Mouse (Mus musculus) inflammation-experienced regulatory T-cells, adult 16 weeks (primary cell): Measurements from ENCODE around the gene Dnaja1. TPM values are rescaled to one million over a fixed set of nuclear protein-coding genes. Genes with fewer than 3 reads are reported as not detected.

Experiments
- polyA plus RNA-seq: library from polyadenylated mRNA; unstranded; fragments of 100-300 nt; shearing (Covaris generic); gene quantifications from one replicate; pipeline ENCODE4 v1.2.1, GENCODE M21; 2017

Dnaja1 gene
- 418 TPM for polyA plus RNA-seq

GRCm38 (mm10) chr4:40722011-40722666 is at the start of gene Dnaja1:
Gene Dnaja1 (plus strand): TSS chr4:40722150.

GRCm38 (mm10) chr4:40702797-40703709 is 18.9 kb upstream of the Dnaja1 start, which contains the start of gene Aptx:
Gene Aptx (minus strand): TSS chr4:40703194.

GRCm38 (mm10) chr4:40757780-40758420 is 36.0 kb downstream of the Dnaja1 start, which contains the start of gene Smu1:
Gene Smu1 (minus strand): TSS chr4:40757923.

Other genes with a start within 250 kb of the Dnaja1 start
- gene Tmem215, start 250.0 kb upstream of the Dnaja1 start, polyA plus RNA-seq = not detected
- 39.9 TPM for gene Aptx, start 19.0 kb upstream of the Dnaja1 start, polyA plus RNA-seq
- 148 TPM for gene Smu1, start 35.8 kb downstream of the Dnaja1 start, polyA plus RNA-seq
- gene B4galt1, start 131.9 kb downstream of the Dnaja1 start, polyA plus RNA-seq = 34.7 TPM
- gene Spink4, start 197.9 kb downstream of the Dnaja1 start, polyA plus RNA-seq = not detected
- 18.3 TPM for gene Bag1, start 226.1 kb downstream of the Dnaja1 start, polyA plus RNA-seq
- gene Chmp5, start 226.3 kb downstream of the Dnaja1 start, polyA plus RNA-seq = 91.2 TPM
- gene Nfx1, start 248.8 kb downstream of the Dnaja1 start, polyA plus RNA-seq = 129 TPM